Mouse (Mus musculus): ENCODE measurements around the gene Doxl2. TPM values are rescaled to one million over a fixed set of nuclear protein-coding genes. Genes with fewer than 3 reads are reported as not detected.

Gene Doxl2
- total RNA-seq, 2 experiments from 2014 or later = not detected

GRCm38 (mm10) chr6:49008420-49009160 is 33.8 kb downstream of the Doxl2 start:
- ATAC-seq (replicated peaks; ENCODE audit: low FRiP score, poor library complexity, severe bottlenecking) = no peak

- no peak for ATAC-seq (replicated peaks; ENCODE audit: low FRiP score, poor library complexity, severe bottlenecking)
These were observed 34.4 kb downstream of the Doxl2 start for GRCm38 (mm10) chr6:49009161-49009555.

- ATAC-seq (replicated peaks; ENCODE audit: low FRiP score, poor library complexity, severe bottlenecking) = no peak
These were observed 34.9 kb downstream of the Doxl2 start for GRCm38 (mm10) chr6:49009665-49010064.

GRCm38 (mm10) chr6:49011191-49011590 is 36.4 kb downstream of the Doxl2 start:
- ATAC-seq (replicated peaks; ENCODE audit: low FRiP score, poor library complexity, severe bottlenecking) = no peak

- no peak for ATAC-seq (replicated peaks; ENCODE audit: low FRiP score, poor library complexity, severe bottlenecking)
These were observed 38.3 kb downstream of the Doxl2 start for GRCm38 (mm10) chr6:49013023-49013422.

GRCm38 (mm10) chr6:49013458-49013857 is 38.7 kb downstream of the Doxl2 start:
- ATAC-seq (replicated peaks; ENCODE audit: low FRiP score, poor library complexity, severe bottlenecking) = no peak

- ATAC-seq (replicated peaks; ENCODE audit: low FRiP score, poor library complexity, severe bottlenecking) = no peak
These were observed 42.4 kb downstream of the Doxl2 start for GRCm38 (mm10) chr6:49017150-49017549.

GRCm38 (mm10) chr6:49019341-49019740 is 44.6 kb downstream of the Doxl2 start:
- no peak for ATAC-seq (replicated peaks; ENCODE audit: low FRiP score, poor library complexity, severe bottlenecking)

GRCm38 (mm10) chr6:49021141-49022012 is 46.6 kb downstream of the Doxl2 start:
- no peak for ATAC-seq (replicated peaks; ENCODE audit: low FRiP score, poor library complexity, severe bottlenecking)

GRCm38 (mm10) chr6:49022384-49022783 is 47.6 kb downstream of the Doxl2 start:
- ATAC-seq (replicated peaks; ENCODE audit: low FRiP score, poor library complexity, severe bottlenecking) = no peak

GRCm38 (mm10) chr6:49023315-49023714 is 48.6 kb downstream of the Doxl2 start:
- no peak for ATAC-seq (replicated peaks; ENCODE audit: low FRiP score, poor library complexity, severe bottlenecking)

- no peak for ATAC-seq (replicated peaks; ENCODE audit: low FRiP score, poor library complexity, severe bottlenecking)
These were observed 50.5 kb downstream of the Doxl2 start for GRCm38 (mm10) chr6:49025290-49025689.

- no peak for ATAC-seq (replicated peaks; ENCODE audit: low FRiP score, poor library complexity, severe bottlenecking)
These were observed 51.7 kb downstream of the Doxl2 start for GRCm38 (mm10) chr6:49026496-49026895.

GRCm38 (mm10) chr6:49028019-49028418 is 53.3 kb downstream of the Doxl2 start:
- ATAC-seq (replicated peaks; ENCODE audit: low FRiP score, poor library complexity, severe bottlenecking) = no peak

Other genes with a start within 250 kb of the Doxl2 start
- gene Gimap1, start 235.9 kb upstream of the Doxl2 start, total RNA-seq (2015; ENCODE audit: low replicate concordance) = 4.3 and 7.1 TPM in 2 replicates
- 3.6 and 4.3 TPM in 2 replicates for gene Gimap1, start 235.9 kb upstream of the Doxl2 start, total RNA-seq (2017; ENCODE audit: low replicate concordance)
- 8.0 and 23.4 TPM in 2 replicates for gene Gimap5, start 228.8 kb upstream of the Doxl2 start, total RNA-seq (2015; ENCODE audit: low replicate concordance)
- gene Gimap5, start 228.8 kb upstream of the Doxl2 start, total RNA-seq (2017; ENCODE audit: low replicate concordance) = 2.8 and 4.2 TPM in 2 replicates
- 8.8 and 14.1 TPM in 2 replicates for gene Gimap3, start 204.1 kb upstream of the Doxl2 start, total RNA-seq (2015; ENCODE audit: low replicate concordance)
- gene Gimap3, start 204.1 kb upstream of the Doxl2 start, total RNA-seq (2017; ENCODE audit: low replicate concordance) = 4.4 and 7.1 TPM in 2 replicates
- 6.1 and 8.8 TPM in 2 replicates for gene Tmem176a, start 134.0 kb upstream of the Doxl2 start, total RNA-seq (2015; ENCODE audit: low replicate concordance)
- gene Tmem176a, start 134.0 kb upstream of the Doxl2 start, total RNA-seq (2017; ENCODE audit: low replicate concordance) = 2.7 and 13.4 TPM in 2 replicates
- gene Tmem176b, start 133.5 kb upstream of the Doxl2 start, total RNA-seq (2015; ENCODE audit: low replicate concordance) = 15.5 and 18.4 TPM in 2 replicates
- gene Tmem176b, start 133.5 kb upstream of the Doxl2 start, total RNA-seq (2017; ENCODE audit: low replicate concordance) = 3.6 and 15.5 TPM in 2 replicates
- not detected in 2 replicates for gene Aoc1, start 102.1 kb upstream of the Doxl2 start, total RNA-seq (2015; ENCODE audit: low replicate concordance)
- not detected in 2 replicates for gene Aoc1, start 102.1 kb upstream of the Doxl2 start, total RNA-seq (2017; ENCODE audit: low replicate concordance)
- not detected in 2 replicates for gene 1600015I10Rik, start 45.1 kb upstream of the Doxl2 start, total RNA-seq (2015; ENCODE audit: low replicate concordance)
- not detected in 2 replicates for gene 1600015I10Rik, start 45.1 kb upstream of the Doxl2 start, total RNA-seq (2017; ENCODE audit: low replicate concordance)
- not detected in 2 replicates for gene Svs1, start 11.9 kb downstream of the Doxl2 start, total RNA-seq (2015; ENCODE audit: low replicate concordance)
- gene Svs1, start 11.9 kb downstream of the Doxl2 start, total RNA-seq (2017; ENCODE audit: low replicate concordance) = not detected in 2 replicates
- gene Gpnmb, start 61.6 kb downstream of the Doxl2 start, total RNA-seq (2015; ENCODE audit: low replicate concordance) = 13.7 TPM in 1 of 2 replicates, not detected in the other
- 0.13 TPM in 1 of 2 replicates, not detected in the other for gene Gpnmb, start 61.6 kb downstream of the Doxl2 start, total RNA-seq (2017; ENCODE audit: low replicate concordance)
- gene Malsu1, start 98.8 kb downstream of the Doxl2 start, total RNA-seq (2015; ENCODE audit: low replicate concordance) = 4.2 and 21.6 TPM in 2 replicates
- 0.45 and 6.3 TPM in 2 replicates for gene Malsu1, start 98.8 kb downstream of the Doxl2 start, total RNA-seq (2017; ENCODE audit: low replicate concordance)
- not detected in 2 replicates for gene Igf2bp3, start 240.0 kb downstream of the Doxl2 start, total RNA-seq (2015; ENCODE audit: low replicate concordance)
- gene Igf2bp3, start 240.0 kb downstream of the Doxl2 start, total RNA-seq (2017; ENCODE audit: low replicate concordance) = not detected in 2 replicates